Mouse (Mus musculus) hindbrain, embryonic 15.5 days (tissue): ENCODE results near the gene Adamts17. TPM values are rescaled to one million over a fixed set of nuclear protein-coding genes. Genes with fewer than 3 reads are reported as not detected.
A peak's percentile ranks its signal among the peaks of the same experiment; 100 is the strongest.

Experiments used
- ATAC-seq: fragments of 200-750 bp; cut with Nextera tagmentation; 2 replicates; pipeline ENCODE4 v1.8.0; 2017; ENCODE audit warnings: low read depth, moderate number of reproducible peaks, moderate TSS enrichment; ENCODE audit not compliant: low FRiP score
- H3K27ac ChIP-seq: fragments of 300-500 bp; sonication (generic); replicated peaks from 2 replicates; pipeline ENCODE4 v1.5.1; 2015; ENCODE audit warnings: mild to moderate bottlenecking, inconsistent platforms
- H3K27me3 ChIP-seq: fragments of 300-500 bp; sonication (generic); 2 replicates; pipeline ENCODE4 v1.6.1; 2015; ENCODE audit warnings: control low read depth, inconsistent platforms
- H3K36me3 ChIP-seq: fragments of 300-500 bp; sonication (generic); 2 replicates; pipeline ENCODE4 v1.6.1; 2015; ENCODE audit warnings: control low read depth, inconsistent platforms
- H3K4me1 ChIP-seq: fragments of 300-500 bp; sonication (generic); replicated peaks from 2 replicates; pipeline ENCODE4 v1.6.1; 2015; ENCODE audit warnings: control low read depth, inconsistent platforms
- H3K4me2 ChIP-seq: fragments of 300-500 bp; sonication (generic); 2 replicates; pipeline ENCODE4 v1.6.1; 2015; ENCODE audit warnings: moderate library complexity, mild to moderate bottlenecking, inconsistent platforms
- H3K4me3 ChIP-seq: fragments of 300-500 bp; sonication (generic); 2 replicates; pipeline ENCODE4 v1.5.1; 2015; ENCODE audit warnings: mild to moderate bottlenecking, inconsistent platforms
- H3K9ac ChIP-seq: fragments of 300-500 bp; sonication (generic); 2 replicates; pipeline ENCODE4 v1.6.1; 2015; ENCODE audit warnings: inconsistent platforms
- H3K9me3 ChIP-seq: fragments of 300-500 bp; sonication (generic); 2 replicates; pipeline ENCODE4 v1.6.1; 2016; ENCODE audit warnings: control low read depth, inconsistent platforms
- WGBS: fragments of 180-500 bp; shearing (Covaris S2); methylation state at CpG from one replicate; pipeline ENCODE4 v1.1.7; 2015; 5-methylcytosine and 5-hydroxymethylcytosine counted together
- polyA plus RNA-seq: library from polyadenylated mRNA; unstranded; fragments of >200 nt; fragmentation: Nextera tagmentation; extraction: Ambion mirVana; gene quantifications from 2 replicates; pipeline ENCODE4 v1.2.1, GENCODE M21; 2015

The Adamts17 gene
- polyA plus RNA-seq, 1 experiment from 2014 or later: 3.5 TPM

GRCm38 (mm10) chr7:66892096-66892495 is 52.6 kb downstream of the Adamts17 start:
- Histone ChIP-seq H3K9me3 (no peaks in the 10 kb centered on the region), H3K4me1 (no peaks in the 10 kb centered on the region), H3K9ac (no peak overlapping the region), H3K36me3 (no peaks in the 10 kb centered on the region), H3K4me3 (no peak overlapping the region), H3K4me2 (no peak overlapping the region), H3K27ac (no peak overlapping the region), H3K27me3 (no peaks in the 10 kb centered on the region)
- ATAC-seq: no peak
- WGBS: 91% methylated on average over 4 of the region's 4 CpGs

- H3K4me3 ChIP-seq: no peak overlapping the region
- H3K4me1 ChIP-seq: peaks cover 7% of the 10 kb centered on the region; the same call in 1 of the 2 replicates
- WGBS: 79% methylated on average over 7 of the region's 7 CpGs
- no peaks in the 10 kb centered on the region for H3K36me3 ChIP-seq
- no peaks in the 10 kb centered on the region for H3K9me3 ChIP-seq
- ATAC-seq: no peak
- no peak overlapping the region for H3K9ac ChIP-seq
- no peaks in the 10 kb centered on the region for H3K27me3 ChIP-seq
- no peak overlapping the region for H3K4me2 ChIP-seq
- H3K27ac ChIP-seq: no peak overlapping the region
These were observed 62.8 kb downstream of the Adamts17 start for GRCm38 (mm10) chr7:66902376-66902775.

- H3K4me2 ChIP-seq: no peak overlapping the region
- whole genome bisulfite sequencing: 62% methylated on average over 5 of the region's 5 CpGs
- H3K9ac ChIP-seq: no peak overlapping the region
- no peak overlapping the region for H3K27ac ChIP-seq
- H3K9me3 ChIP-seq: no peaks in the 10 kb centered on the region
- no peak overlapping the region for H3K4me3 ChIP-seq
- peak; percentile 27; the same call in 1 of the 2 replicates for ATAC-seq
- H3K36me3 ChIP-seq: no peaks in the 10 kb centered on the region
- peaks cover 7% of the 10 kb centered on the region; the same call in 1 of the 2 replicates for H3K4me1 ChIP-seq
- no peaks in the 10 kb centered on the region for H3K27me3 ChIP-seq
These were observed 63.5 kb downstream of the Adamts17 start for GRCm38 (mm10) chr7:66903014-66903413.

- Histone ChIP-seq H3K4me1 (peaks cover 7% of the 10 kb centered on the region; the same call in 1 of the 2 replicates), H3K9ac (no peak overlapping the region), H3K27me3 (no peaks in the 10 kb centered on the region), H3K4me3 (no peak overlapping the region), H3K9me3 (no peaks in the 10 kb centered on the region), H3K27ac (no peak overlapping the region), H3K4me2 (no peak overlapping the region), H3K36me3 (no peaks in the 10 kb centered on the region; the same call in 1 of the 2 replicates)
- 83% methylated on average over 4 of the region's 4 CpGs for WGBS
- no peak for ATAC-seq
These were observed 66.4 kb downstream of the Adamts17 start for GRCm38 (mm10) chr7:66905941-66906340.

GRCm38 (mm10) chr7:66912866-66913265 is 73.3 kb downstream of the Adamts17 start:
- H3K4me3 ChIP-seq: no peak overlapping the region
- H3K4me1 ChIP-seq: 0 out of 2 replicates have a peak, but pooled peaks cover 5% of the 10 kb centered on the region
- 62% methylated on average over 5 of the region's 5 CpGs for WGBS
- H3K27me3 ChIP-seq: no peaks in the 10 kb centered on the region
- no peak overlapping the region for H3K9ac ChIP-seq
- no peak overlapping the region for H3K27ac ChIP-seq
- no peak for ATAC-seq
- no peaks in the 10 kb centered on the region for H3K9me3 ChIP-seq
- H3K36me3 ChIP-seq: no peaks in the 10 kb centered on the region; the same call in 1 of the 2 replicates
- H3K4me2 ChIP-seq: no peak overlapping the region

- Histone ChIP-seq H3K4me3 (no peak overlapping the region), H3K36me3 (no peaks in the 10 kb centered on the region), H3K27me3 (no peaks in the 10 kb centered on the region), H3K4me2 (no peak overlapping the region), H3K4me1 (no peaks in the 10 kb centered on the region), H3K9ac (no peak overlapping the region), H3K27ac (no peak overlapping the region), H3K9me3 (no peaks in the 10 kb centered on the region)
- WGBS: 93% methylated on average over 3 of the region's 3 CpGs
- ATAC-seq: no peak
These were observed 84.1 kb downstream of the Adamts17 start for GRCm38 (mm10) chr7:66923595-66923994.

GRCm38 (mm10) chr7:66924104-66924503 is 84.6 kb downstream of the Adamts17 start:
- Histone ChIP-seq H3K27me3 (no peaks in the 10 kb centered on the region), H3K4me2 (no peak overlapping the region)
- ATAC-seq: no peak

GRCm38 (mm10) chr7:66929263-66929662 is 89.7 kb downstream of the Adamts17 start:
- 32% methylated on average over 6 of the region's 6 CpGs for WGBS
- Histone ChIP-seq H3K27ac (no peak overlapping the region), H3K27me3 (no peaks in the 10 kb centered on the region), H3K9me3 (no peaks in the 10 kb centered on the region), H3K36me3 (no peaks in the 10 kb centered on the region), H3K4me3 (no peak overlapping the region), H3K4me1 (0 out of 2 replicates have a peak, but pooled peaks cover 6% of the 10 kb centered on the region), H3K9ac (no peak overlapping the region), H3K4me2 (no peak overlapping the region)
- ATAC-seq: peak; percentile 45; the same call in 1 of the 2 replicates

More at GRCm38 (mm10) chr7:66924104-66924503, 84.6 kb downstream of the Adamts17 start:
- Histone ChIP-seq H3K4me3 (no peak overlapping the region), H3K9ac (no peak overlapping the region), H3K36me3 (no peaks in the 10 kb centered on the region), H3K4me1 (0 out of 2 replicates have a peak, but pooled peaks cover 3% of the 10 kb centered on the region), H3K9me3 (no peaks in the 10 kb centered on the region), H3K27ac (no peak overlapping the region)
- 94% methylated on average over 1 of the region's 1 CpGs for whole genome bisulfite sequencing

GRCm38 (mm10) chr7:66931291-66931690 is 91.8 kb downstream of the Adamts17 start:
- 91% methylated on average over 1 of the region's 1 CpGs for WGBS
- no peak for ATAC-seq

GRCm38 (mm10) chr7:66933251-66933650 is 93.7 kb downstream of the Adamts17 start:
- H3K4me1 ChIP-seq: 0 out of 2 replicates have a peak, but pooled peaks cover 6% of the 10 kb centered on the region
- ATAC-seq: no peak
- H3K9ac ChIP-seq: no peak overlapping the region
- no peak overlapping the region for H3K27ac ChIP-seq
- WGBS: 57% methylated on average over 4 of the region's 4 CpGs
- no peaks in the 10 kb centered on the region for H3K36me3 ChIP-seq
- no peaks in the 10 kb centered on the region for H3K9me3 ChIP-seq
- no peak overlapping the region for H3K4me3 ChIP-seq
- H3K27me3 ChIP-seq: no peaks in the 10 kb centered on the region
- H3K4me2 ChIP-seq: no peak overlapping the region

More at GRCm38 (mm10) chr7:66931291-66931690, 91.8 kb downstream of the Adamts17 start:
- H3K4me3 ChIP-seq: no peak overlapping the region
- H3K4me1 ChIP-seq: 0 out of 2 replicates have a peak, but pooled peaks cover 6% of the 10 kb centered on the region
- no peaks in the 10 kb centered on the region for H3K36me3 ChIP-seq
- H3K4me2 ChIP-seq: no peak overlapping the region
- H3K27ac ChIP-seq: no peak overlapping the region
- no peaks in the 10 kb centered on the region for H3K27me3 ChIP-seq
- no peaks in the 10 kb centered on the region for H3K9me3 ChIP-seq
- no peak overlapping the region for H3K9ac ChIP-seq

- 56% methylated on average over 6 of the region's 6 CpGs for WGBS
- Histone ChIP-seq H3K9me3 (no peaks in the 10 kb centered on the region), H3K36me3 (no peaks in the 10 kb centered on the region), H3K4me3 (no peak overlapping the region), H3K27me3 (no peaks in the 10 kb centered on the region), H3K27ac (no peak overlapping the region), H3K4me1 (0 out of 2 replicates have a peak, but pooled peaks cover 3% of the 10 kb centered on the region), H3K9ac (no peak overlapping the region), H3K4me2 (no peak overlapping the region)
- ATAC-seq: no peak
These were observed 94.5 kb downstream of the Adamts17 start for GRCm38 (mm10) chr7:66934062-66934461.

GRCm38 (mm10) chr7:66935041-66935440 is 95.5 kb downstream of the Adamts17 start:
- ATAC-seq: no peak
- Histone ChIP-seq H3K4me3 (no peak overlapping the region), H3K9me3 (no peaks in the 10 kb centered on the region), H3K27me3 (no peaks in the 10 kb centered on the region), H3K27ac (no peak overlapping the region), H3K36me3 (no peaks in the 10 kb centered on the region), H3K4me2 (no peak overlapping the region), H3K4me1 (no peaks in the 10 kb centered on the region), H3K9ac (no peak overlapping the region)
- 80% methylated on average over 6 of the region's 6 CpGs for WGBS
